Mouse (Mus musculus): Measurements from ENCODE around the gene Maged2. TPM values are rescaled to one million over a fixed set of nuclear protein-coding genes. Genes with fewer than 3 reads are reported as not detected.

Gene Maged2
- polyA plus RNA-seq (2014; fragmentation: Illumina TruSeq; extraction: RNeasy Lipid Tissue Mini Kit (QIAGEN cat#74804); ENCODE audit: low replicate concordance): 3.9 TPM

DNA sequence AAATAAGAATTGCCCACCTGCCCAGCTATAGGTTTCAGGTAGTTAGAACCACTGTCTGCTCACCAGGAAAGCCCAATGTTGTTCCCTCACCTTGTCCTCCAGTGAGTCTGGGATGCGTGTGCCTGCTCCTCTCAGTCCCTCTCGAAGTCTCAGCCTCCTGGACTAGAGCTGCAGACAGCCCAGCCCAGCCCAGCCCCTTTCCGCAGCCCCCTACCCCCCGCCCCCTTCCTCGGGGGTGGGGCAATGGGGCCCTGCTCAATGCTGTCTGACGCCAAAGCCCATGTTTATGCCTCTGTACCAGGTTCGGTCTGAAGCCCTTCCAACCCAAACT, at the start of gene Maged2:
Gene Maged2 (minus strand): TSS at position 207 of the 331 bp plus-strand sequence.

Other genes with a start within 250 kb of the Maged2 start
- 2.8 TPM for gene Pfkfb1, start 226.1 kb downstream of the Maged2 start, polyA plus RNA-seq (2014; fragmentation: Illumina TruSeq; extraction: RNeasy Lipid Tissue Mini Kit (QIAGEN cat#74804); ENCODE audit: low replicate concordance)
- gene Apex2, start 224.5 kb downstream of the Maged2 start, polyA plus RNA-seq (2014; fragmentation: Illumina TruSeq; extraction: RNeasy Lipid Tissue Mini Kit (QIAGEN cat#74804); ENCODE audit: low replicate concordance): 2.6 TPM
- gene Tro, start 156.8 kb downstream of the Maged2 start, polyA plus RNA-seq (2014; fragmentation: Illumina TruSeq; extraction: RNeasy Lipid Tissue Mini Kit (QIAGEN cat#74804); ENCODE audit: low replicate concordance): 0.48 TPM
- 20.5 TPM for gene Gnl3l, start 203.0 kb upstream of the Maged2 start, polyA plus RNA-seq (2014; fragmentation: Illumina TruSeq; extraction: RNeasy Lipid Tissue Mini Kit (QIAGEN cat#74804); ENCODE audit: low replicate concordance)
- gene Fgd1, start 231.8 kb upstream of the Maged2 start, polyA plus RNA-seq (2014; fragmentation: Illumina TruSeq; extraction: RNeasy Lipid Tissue Mini Kit (QIAGEN cat#74804); ENCODE audit: low replicate concordance): 0.26 TPM